ENCODE assay signal across 14 mouse cellular contexts in the genomic region with DNA sequence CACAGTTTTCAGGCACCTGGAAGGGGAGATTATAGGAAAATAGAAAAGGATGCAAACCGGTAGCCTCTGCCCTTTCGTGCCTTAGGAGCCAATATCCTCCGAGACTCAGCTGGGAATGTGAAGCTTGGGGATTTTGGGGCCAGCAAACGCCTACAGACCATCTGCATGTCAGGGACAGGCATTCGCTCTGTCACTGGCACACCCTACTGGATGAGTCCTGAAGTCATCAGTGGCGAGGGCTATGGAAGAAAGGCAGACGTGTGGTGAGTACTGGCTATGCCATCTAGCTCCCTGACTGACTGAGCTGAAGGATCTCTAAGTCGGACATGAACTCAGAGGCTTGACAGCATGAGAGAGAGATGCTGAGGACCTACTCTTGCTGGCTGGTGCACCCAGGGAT. TPM values are rescaled to one million over a fixed set of nuclear protein-coding genes. Genes with fewer than 3 reads are reported as not detected.
DNase-seq lines count a peak whose midpoint lies in the region.
"Had no signal": no experiment of that assay in that cellular context is flagged by ENCODE, and none has a peak within 500 bp of the region (broad histone marks: within the 10 kb centered on the region; RNA-seq: fewer than 3 reads in every experiment).

No protein-coding gene starts in this region.

- intact Hi-C loops in heart, postnatal 14 days (cut with DNase I) = no loop called here

- peak; percentile 84 for DNase-seq in heart, adult 11 months
- no peak for DNase-seq in heart, postnatal 14 days
- peak; percentile 22 for DNase-seq in testis, postnatal 10 days (ENCODE audit: low spot score)
- no peak for DNase-seq in testis, postnatal 14 days (ENCODE audit: low spot score)
- peak; percentile 80 for DNase-seq in layer of hippocampus, adult 9-11 months
- no peak for DNase-seq in retina, embryonic 14.5 days (ENCODE audit: low spot score)
- DNase-seq in lung, postnatal 36 days = no peak
- no peak for DNase-seq in kidney, postnatal 4 days
- DNase-seq: kidney, adult 11 months; liver, embryonic 13.5 days; thymus, postnatal 36 days had no signal

RNA-seq across cellular contexts. Expression of a gene that starts 8.5 kb away (rescaled TPM):
- total RNA-seq in heart, postnatal 14 days (2021) = not detected
- total RNA-seq: gastrocnemius, adult 18-20 months; heart, adult 8-10 months; heart, postnatal 25 days had no signal

RNA-seq across cellular contexts. Expression of a gene that starts 8.5 kb away (rescaled TPM):
- 10 to 100 TPM in 1 of 2 experiments, 1 to 10 TPM in 1; 9.7 to 19.3 TPM for total RNA-seq in heart, postnatal 14 days (2021)

RNA-seq across cellular contexts. Expression of a gene that starts 49.8 kb away (rescaled TPM):
- 1 to 10 TPM; 8.7 TPM for total RNA-seq in heart, postnatal 14 days (2021)

Comparison
In these comparisons a context has a peak if more than half of its experiments do, and no peak if none do; other contexts are left out.
1. DNase-seq: peak in heart, adult 11 months (single experiment), testis, postnatal 10 days (single experiment) and layer of hippocampus, adult 9-11 months (single experiment); none in heart, postnatal 14 days (0 of 2), testis, postnatal 14 days (single experiment), retina, embryonic 14.5 days (single experiment), lung, postnatal 36 days (single experiment) and kidney, postnatal 4 days (0 of 2).